Mouse (Mus musculus): ENCODE measurements around the gene Kndc1. TPM values are rescaled to one million over a fixed set of nuclear protein-coding genes. Genes with fewer than 3 reads are reported as not detected.

Kndc1 gene
- total RNA-seq, 2 experiments from 2014 or later, result 80.3 to 87.0 TPM

DNA sequence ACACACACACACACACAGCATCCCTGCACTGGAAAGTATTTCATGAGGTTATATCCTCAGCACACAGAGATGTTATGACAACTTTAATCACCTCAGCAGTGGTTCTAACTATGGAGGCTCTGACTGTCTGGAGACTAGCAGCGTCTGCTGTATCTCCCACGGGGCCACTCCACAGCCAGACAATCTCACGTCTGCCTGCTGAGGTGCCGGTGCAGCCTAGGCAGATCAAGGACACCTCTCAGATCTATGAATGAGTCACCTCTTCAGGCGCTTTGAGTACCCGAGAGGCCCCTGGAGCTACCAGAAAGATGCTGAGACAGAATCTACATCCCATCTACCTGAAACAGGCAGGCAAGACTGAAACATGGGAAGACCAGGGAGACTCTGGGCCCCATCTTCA is 15.9 kb upstream of the Kndc1 start:
- no peak for TF ChIP-seq CTCF (conservative IDR thresholded peaks at IDR 0.05)
- no peak for DNase-seq (ENCODE audit: low spot score in 2 of 2)
- Histone ChIP-seq H3K4me3 (no peak overlapping the region), H3K27ac (no peak overlapping the region)

DNA sequence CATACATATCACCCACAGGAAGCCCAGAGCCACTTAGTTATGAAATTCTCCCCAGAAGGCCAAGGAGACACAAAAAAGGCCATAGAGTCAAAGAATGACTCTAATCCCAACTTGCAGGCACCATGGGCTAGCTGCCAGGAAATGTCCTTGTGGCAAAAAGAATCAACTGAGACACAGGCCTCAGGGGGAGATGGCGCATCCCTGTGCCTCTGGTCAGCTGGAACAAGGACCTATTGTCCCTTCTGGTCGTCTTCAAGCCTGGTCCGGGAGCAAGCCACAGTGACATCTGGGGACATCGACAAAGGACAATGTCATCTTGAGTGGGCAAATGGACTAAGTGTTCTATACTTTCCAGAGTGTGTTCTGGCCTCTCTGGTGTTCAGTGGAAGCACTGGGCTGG is 11.0 kb upstream of the Kndc1 start:
- no peak for TF ChIP-seq CTCF (conservative IDR thresholded peaks at IDR 0.05)
- no peak for DNase-seq (ENCODE audit: low spot score in 2 of 2)

DNA sequence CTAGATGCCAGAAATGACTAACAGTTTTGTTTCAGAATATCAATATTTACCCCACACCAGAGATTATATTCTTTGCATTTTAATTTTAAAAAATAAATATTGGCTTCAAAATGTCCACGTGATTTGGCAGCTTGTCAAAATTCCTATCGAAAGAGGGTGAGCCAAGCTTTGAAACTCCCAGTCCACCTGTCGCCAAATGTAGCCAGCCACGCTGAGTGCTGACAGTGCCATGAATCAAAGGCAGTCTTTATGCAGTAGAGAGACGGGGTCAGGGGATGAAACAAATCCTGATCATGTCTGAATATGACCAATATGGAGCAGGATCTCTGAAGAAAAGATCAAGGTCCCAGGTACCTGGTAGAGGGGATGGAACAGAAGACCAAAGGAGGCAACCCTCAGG is 2.7 kb upstream of the Kndc1 start:
- DNase-seq (ENCODE audit: low spot score in 2 of 2), result no peak
- TF ChIP-seq CTCF (conservative IDR thresholded peaks at IDR 0.05), result no peak
- Histone ChIP-seq H3K27ac (no peak overlapping the region), H3K4me3 (no peak overlapping the region)

More for the DNA sequence above, 11.0 kb upstream of the Kndc1 start:
- H3K4me3 ChIP-seq, result no peak overlapping the region
- peak overlapping the region; percentile 36; the same call in 1 of the 2 replicates for H3K27ac ChIP-seq

DNA sequence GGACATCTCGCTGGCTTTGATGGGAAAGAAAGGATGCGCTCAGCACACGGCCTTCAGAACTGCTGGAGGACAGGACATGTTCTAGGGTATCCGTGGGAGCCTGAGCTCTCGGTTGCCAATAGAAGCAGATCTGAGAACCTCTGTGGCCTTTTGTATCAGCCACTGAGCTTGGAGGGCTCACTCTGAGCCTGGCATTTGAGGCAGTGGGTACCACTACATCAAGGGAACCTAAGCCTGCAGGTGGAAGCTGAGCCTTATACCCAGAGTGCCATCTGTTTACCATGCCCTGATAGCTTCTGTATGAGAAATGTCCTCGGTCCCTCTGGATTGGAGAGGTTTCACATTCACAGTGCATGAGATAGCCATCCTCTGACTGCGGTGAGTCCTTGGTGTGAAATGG is 1.8 kb downstream of the Kndc1 start:
- peak overlapping the region; percentile 82 for H3K4me3 ChIP-seq
- no peak for TF ChIP-seq CTCF (conservative IDR thresholded peaks at IDR 0.05)
- peak overlapping the region; percentile 89 for H3K27ac ChIP-seq
- no peak for DNase-seq (ENCODE audit: low spot score in 2 of 2)

DNA sequence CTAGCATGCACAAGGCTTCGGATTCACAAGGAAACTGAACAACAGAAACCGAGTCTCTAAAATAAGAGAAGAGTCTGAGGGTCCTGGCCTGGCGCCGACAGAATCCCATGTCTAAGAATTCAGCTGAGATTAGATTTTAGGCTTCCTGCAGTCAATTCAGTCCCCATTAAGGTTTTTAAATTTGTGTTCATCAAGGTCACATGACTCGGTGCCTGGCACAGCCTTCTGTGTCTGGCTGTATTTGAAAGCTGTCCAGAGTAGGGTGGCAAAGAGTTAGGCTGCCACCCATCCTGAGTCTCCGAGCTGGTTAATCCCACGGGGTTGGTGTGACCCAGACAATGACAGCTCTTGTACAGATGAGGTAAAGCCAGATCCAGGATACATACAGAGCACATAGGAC is 2.3 kb downstream of the Kndc1 start:
- peak overlapping the region; percentile 89 for H3K27ac ChIP-seq
- no peak for TF ChIP-seq CTCF (conservative IDR thresholded peaks at IDR 0.05)
- peak overlapping the region; percentile 82 for H3K4me3 ChIP-seq
- DNase-seq (ENCODE audit: low spot score in 2 of 2), result no peak

DNA sequence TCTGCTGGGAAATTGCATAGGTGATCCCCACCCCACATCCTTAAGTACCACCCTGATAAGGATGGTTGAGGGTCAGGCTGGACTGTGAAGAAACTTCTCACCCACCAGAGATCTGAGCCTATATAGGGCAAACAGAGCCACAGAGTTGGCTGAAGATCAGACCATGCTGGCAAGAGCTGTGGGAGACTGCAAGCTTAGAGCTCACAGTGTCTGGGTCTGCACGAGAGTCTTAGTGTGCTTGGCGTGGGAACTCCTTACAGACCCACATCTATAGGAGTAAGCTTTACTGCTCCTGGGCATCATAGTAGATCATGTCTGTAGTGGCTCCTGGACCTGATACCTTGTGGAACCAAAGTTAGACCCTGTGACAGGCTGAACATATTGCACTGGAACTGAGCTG is 4.1 kb downstream of the Kndc1 start:
- no peak overlapping the region; the same call in 1 of the 2 replicates for H3K4me3 ChIP-seq
- no peak for TF ChIP-seq CTCF (conservative IDR thresholded peaks at IDR 0.05)
- H3K27ac ChIP-seq, result peak overlapping the region; percentile 89
- DNase-seq (ENCODE audit: low spot score in 2 of 2), result no peak

DNA sequence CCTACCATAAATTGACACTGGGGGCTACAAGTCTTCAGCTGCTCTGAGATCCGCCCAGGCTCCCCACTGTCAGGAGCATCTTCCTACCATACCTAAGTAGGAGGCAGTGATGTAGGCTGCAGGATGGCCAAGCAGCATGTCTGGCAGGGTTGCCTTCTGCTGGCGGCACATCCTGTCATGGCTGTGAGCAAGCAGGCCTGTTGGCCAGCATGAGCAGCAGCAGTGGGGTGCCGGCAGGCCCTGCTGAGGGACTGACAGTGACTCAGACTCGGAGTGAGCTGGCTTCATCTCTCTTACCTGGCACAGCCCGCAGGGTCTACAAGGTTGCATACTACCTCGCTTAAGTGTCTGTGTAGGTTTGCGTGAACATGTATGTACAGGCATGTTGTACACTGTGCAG is 5.0 kb downstream of the Kndc1 start:
- Histone ChIP-seq H3K27ac (peak overlapping the region; percentile 89), H3K4me3 (no peak overlapping the region)
- TF ChIP-seq CTCF (conservative IDR thresholded peaks at IDR 0.05), result no peak
- peak in 1 of 2 experiments; percentile 46 for DNase-seq (ENCODE audit: low spot score in 2 of 2)

DNA sequence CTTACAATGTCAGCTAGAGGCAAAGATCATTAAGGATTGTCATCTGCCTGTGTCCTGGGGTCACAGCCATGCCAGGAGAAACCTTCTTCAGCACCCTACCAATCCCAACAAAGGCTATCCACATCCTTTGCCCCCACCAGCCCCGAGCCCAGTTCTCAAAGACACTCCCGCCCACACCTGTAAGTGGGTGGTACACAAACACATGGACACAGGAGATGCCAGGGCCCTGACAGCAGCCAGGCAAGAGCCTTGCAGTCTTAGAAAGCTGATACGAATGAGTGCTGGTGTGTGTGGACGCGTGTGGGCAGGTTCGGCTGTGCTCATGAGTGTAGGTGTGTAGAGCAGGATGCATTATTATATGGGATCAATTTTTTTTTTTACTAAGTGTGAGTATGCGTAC is 6.0 kb downstream of the Kndc1 start:
- TF ChIP-seq CTCF (conservative IDR thresholded peaks at IDR 0.05), result no peak
- Histone ChIP-seq H3K27ac (peak overlapping the region; percentile 43; the same call in 1 of the 2 replicates), H3K4me3 (no peak overlapping the region)
- no peak for DNase-seq (ENCODE audit: low spot score in 2 of 2)

DNA sequence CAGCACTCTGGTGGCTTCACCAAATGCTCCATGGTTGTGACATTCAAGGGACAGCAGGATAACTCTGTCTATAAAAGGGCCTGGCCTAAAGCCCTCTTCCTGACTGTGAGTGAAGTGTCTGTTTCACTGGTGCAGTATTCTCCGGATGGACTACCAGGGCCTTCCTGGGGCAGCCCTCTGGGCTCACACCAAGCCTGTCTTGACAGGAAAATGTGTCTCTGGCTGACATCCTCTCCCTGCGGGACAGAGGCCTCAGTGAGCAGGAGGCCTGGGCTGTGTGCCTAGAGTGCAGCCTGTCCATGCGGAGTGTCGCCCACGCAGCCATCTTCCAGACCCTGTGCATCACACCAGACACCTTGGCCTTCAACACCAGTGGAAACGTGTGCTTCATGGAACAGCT is 6.4 kb downstream of the Kndc1 start:
- no peak for DNase-seq (ENCODE audit: low spot score in 2 of 2)
- Histone ChIP-seq H3K4me3 (no peak overlapping the region), H3K27ac (peak overlapping the region; percentile 43; the same call in 1 of the 2 replicates)
- no peak for TF ChIP-seq CTCF (conservative IDR thresholded peaks at IDR 0.05)

DNA sequence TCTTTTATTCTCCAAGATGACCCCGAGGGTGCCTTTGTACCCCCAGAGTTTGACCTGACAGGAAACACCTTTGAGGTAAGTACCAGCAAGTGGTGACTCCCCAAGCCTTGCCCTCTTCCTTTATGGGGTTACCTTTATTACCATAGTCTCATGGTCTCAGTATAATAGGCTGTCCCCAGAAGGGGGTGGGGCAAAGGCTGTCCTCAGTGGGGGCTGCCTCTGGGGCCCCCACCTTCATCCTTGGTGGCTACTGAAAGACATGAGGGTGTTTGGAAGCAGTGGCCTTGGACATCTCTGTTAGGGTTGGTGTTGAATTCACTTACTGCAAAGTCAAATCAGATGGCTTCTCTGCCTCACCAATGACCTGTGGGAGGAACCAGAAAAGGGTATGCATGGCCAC is 7.5 kb downstream of the Kndc1 start:
- no peak for TF ChIP-seq CTCF (conservative IDR thresholded peaks at IDR 0.05)
- no peak for DNase-seq (ENCODE audit: low spot score in 2 of 2)
- no peak overlapping the region for H3K4me3 ChIP-seq
- H3K27ac ChIP-seq, result no peak overlapping the region

DNA sequence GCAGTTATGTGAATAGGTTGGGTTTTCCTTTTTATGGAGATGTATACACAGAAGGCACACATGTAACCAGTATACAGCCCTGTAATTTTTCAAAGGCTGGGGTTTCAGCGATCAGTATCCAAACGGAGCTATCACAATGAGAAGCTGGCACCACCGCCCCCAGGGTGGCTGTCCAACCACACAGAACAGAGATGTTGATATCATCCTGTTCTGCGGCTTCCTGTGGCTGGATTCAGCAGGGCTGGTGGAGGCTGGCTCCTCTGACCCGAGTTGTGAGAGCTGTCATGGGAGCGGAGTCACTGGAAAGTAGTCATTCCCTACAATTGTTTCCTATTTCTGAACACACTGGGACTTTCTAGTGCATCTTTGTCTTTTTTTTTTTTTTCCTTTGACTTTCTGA is 10.8 kb downstream of the Kndc1 start:
- DNase-seq (ENCODE audit: low spot score in 2 of 2), result no peak
- no peak for TF ChIP-seq CTCF (conservative IDR thresholded peaks at IDR 0.05)
- Histone ChIP-seq H3K4me3 (no peak overlapping the region), H3K27ac (peak overlapping the region; percentile 52; the same call in 1 of the 2 replicates)

DNA sequence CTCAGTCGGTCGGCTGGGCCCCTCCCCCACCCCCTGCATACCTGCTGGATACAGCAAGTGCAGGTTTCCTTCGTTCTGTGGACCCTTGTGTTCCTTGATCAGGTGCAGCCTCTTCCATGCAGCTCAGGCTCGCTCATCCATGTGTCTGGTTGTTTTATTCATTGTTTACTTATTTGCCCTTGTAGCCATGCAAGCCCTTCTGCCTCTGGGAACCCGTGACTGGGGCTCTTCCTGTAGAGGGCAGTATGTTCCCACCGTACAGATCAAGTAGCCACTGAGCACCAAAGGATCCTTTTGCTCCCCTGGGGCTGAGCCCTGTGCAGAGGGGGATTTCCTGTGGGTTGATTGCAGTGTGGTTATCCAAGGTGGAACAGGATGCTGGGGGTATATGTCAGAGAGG is 11.2 kb downstream of the Kndc1 start:
- TF ChIP-seq CTCF (conservative IDR thresholded peaks at IDR 0.05), result peak; percentile 78
- peak in 1 of 2 experiments; percentile 49 for DNase-seq (ENCODE audit: low spot score in 2 of 2)
- Histone ChIP-seq H3K4me3 (no peak overlapping the region), H3K27ac (peak overlapping the region; percentile 52; the same call in 1 of the 2 replicates)

DNA sequence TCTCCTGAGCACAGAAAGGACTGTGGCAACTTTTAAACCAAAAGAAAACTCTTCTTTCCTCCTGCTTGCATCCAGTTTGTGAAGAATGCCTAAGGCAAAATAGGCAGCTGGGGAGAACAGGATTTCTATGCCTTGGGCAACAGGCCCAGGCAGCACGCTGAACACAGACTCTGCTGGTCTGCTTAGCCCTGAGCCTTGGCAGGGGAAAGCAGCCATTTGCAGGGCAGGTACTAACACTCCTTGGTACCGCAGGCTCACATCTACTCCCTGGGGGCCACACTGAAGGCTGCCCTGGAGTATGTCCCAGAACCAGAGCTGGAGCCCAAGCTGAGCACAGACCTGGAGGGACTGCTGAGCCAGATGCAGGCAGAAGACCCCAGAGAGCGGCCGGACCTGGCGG is 13.7 kb downstream of the Kndc1 start:
- DNase-seq (ENCODE audit: low spot score in 2 of 2), result peak in 1 of 2 experiments; percentile 44
- Histone ChIP-seq H3K27ac (peak overlapping the region; percentile 61), H3K4me3 (no peak overlapping the region)
- no peak for TF ChIP-seq CTCF (conservative IDR thresholded peaks at IDR 0.05)

DNA sequence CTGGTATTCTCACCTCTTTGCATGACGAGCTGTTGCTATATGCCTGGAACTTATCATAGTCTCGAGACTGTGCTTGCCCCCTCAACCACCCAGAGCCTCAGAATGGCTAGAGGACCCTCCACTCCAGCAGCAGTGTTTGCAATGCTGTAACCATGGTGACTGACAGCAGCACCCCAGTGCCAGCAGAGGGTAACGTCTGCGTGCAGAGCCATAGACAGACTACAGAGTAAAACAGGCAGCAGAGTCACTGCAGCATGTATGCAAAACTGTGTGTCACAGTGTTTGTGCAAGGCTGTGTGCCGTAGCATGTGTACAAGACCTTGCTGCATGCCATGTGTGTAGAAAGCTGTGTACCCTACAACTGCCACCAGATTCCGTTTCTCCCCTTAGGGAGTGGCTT is 15.0 kb downstream of the Kndc1 start:
- no peak for TF ChIP-seq CTCF (conservative IDR thresholded peaks at IDR 0.05)
- H3K27ac ChIP-seq, result peak overlapping the region; percentile 9; the same call in 1 of the 2 replicates
- H3K4me3 ChIP-seq, result no peak overlapping the region
- DNase-seq (ENCODE audit: low spot score in 2 of 2), result no peak
